Mouse (Mus musculus) neural tube, embryonic 12.5 days (tissue): Measurements from ENCODE around the gene Scg5. TPM values are rescaled to one million over a fixed set of nuclear protein-coding genes. Genes with fewer than 3 reads are reported as not detected.

Experiments
- polyA plus RNA-seq: library from polyadenylated mRNA; unstranded; fragments of >200 nt; fragmentation: Nextera tagmentation; extraction: Ambion mirVana; gene quantifications from 2 replicates; pipeline ENCODE4 v1.2.1, GENCODE M21; 2016

Scg5 gene
- polyA plus RNA-seq, 1 experiment from 2014 or later: 88.0 TPM

Other genes starting within 250 kb of the Scg5 start
- gene Grem1, start 70.5 kb downstream of the Scg5 start, polyA plus RNA-seq: 1.3 and 1.4 TPM in 2 replicates
- 40.3 and 40.8 TPM in 2 replicates for gene Arhgap11a, start 19.5 kb upstream of the Scg5 start, polyA plus RNA-seq
- gene Gjd2, start 184.5 kb upstream of the Scg5 start, polyA plus RNA-seq: 1.7 and 2.3 TPM in 2 replicates
- gene Actc1, start 224.4 kb upstream of the Scg5 start, polyA plus RNA-seq: 106 and 158 TPM in 2 replicates